Mouse (Mus musculus) kidney, adult 9 months (tissue): ENCODE data around the gene Gdf2.
A peak's percentile ranks its signal among the peaks of the same experiment; 100 is the strongest.

Source experiments
- DNase-seq: peaks from one replicate; pipeline ENCODE4 v3.0.0; 2022

Gene Gdf2

GRCm38 (mm10) chr14:33940739-33941138, at the start of gene Gdf2:
Gdf2 (plus strand) TSS chr14:33941039.
- DNase-seq = no peak

- peak; percentile 65 for DNase-seq
Measured at GRCm38 (mm10) chr14:33891507-33891906, 49.3 kb upstream of the Gdf2 start.

GRCm38 (mm10) chr14:33895777-33896176, 45.1 kb upstream of the Gdf2 start:
- DNase-seq = no peak

GRCm38 (mm10) chr14:33896628-33897300, 44.1 kb upstream of the Gdf2 start:
- no peak for DNase-seq

GRCm38 (mm10) chr14:33902783-33903182, 38.1 kb upstream of the Gdf2 start:
- DNase-seq = no peak

- no peak for DNase-seq
Measured at GRCm38 (mm10) chr14:33903199-33903598, 37.6 kb upstream of the Gdf2 start.

GRCm38 (mm10) chr14:33904851-33905250, 36.0 kb upstream of the Gdf2 start:
- DNase-seq = no peak

GRCm38 (mm10) chr14:33913727-33914126, 27.1 kb upstream of the Gdf2 start:
- DNase-seq = peak; percentile 77

- DNase-seq = no peak
Measured at GRCm38 (mm10) chr14:33914206-33914605, 26.6 kb upstream of the Gdf2 start.

- DNase-seq = no peak
Measured at GRCm38 (mm10) chr14:33920727-33921559, 19.9 kb upstream of the Gdf2 start.

GRCm38 (mm10) chr14:33922771-33923167, 18.1 kb upstream of the Gdf2 start:
- DNase-seq = no peak

- no peak for DNase-seq
Measured at GRCm38 (mm10) chr14:33923168-33924070, 17.4 kb upstream of the Gdf2 start, which contains the start of gene Gdf10. Gdf10 (plus strand) TSS chr14:33923587.

GRCm38 (mm10) chr14:33931853-33932252, 9.0 kb upstream of the Gdf2 start:
- DNase-seq = no peak

- DNase-seq = peak; percentile 71
Measured at GRCm38 (mm10) chr14:33932935-33933703, 7.7 kb upstream of the Gdf2 start.

GRCm38 (mm10) chr14:33933778-33934317, 7.0 kb upstream of the Gdf2 start:
- DNase-seq = peak; percentile 55

- DNase-seq = peak; percentile 54
Measured at GRCm38 (mm10) chr14:33939117-33939516, 1.7 kb upstream of the Gdf2 start.

- DNase-seq = no peak
Measured at GRCm38 (mm10) chr14:33942222-33942621, 1.4 kb downstream of the Gdf2 start.

- no peak for DNase-seq
Measured at GRCm38 (mm10) chr14:33946125-33946524, 5.3 kb downstream of the Gdf2 start.

- DNase-seq = no peak
Measured at GRCm38 (mm10) chr14:33952233-33952981, 11.6 kb downstream of the Gdf2 start.

- DNase-seq = no peak
Measured at GRCm38 (mm10) chr14:33953761-33954160, 12.9 kb downstream of the Gdf2 start, which contains the start of gene Rbp3. Rbp3 (plus strand) TSS chr14:33954003.

- DNase-seq = no peak
Measured at GRCm38 (mm10) chr14:33956055-33956454, 15.2 kb downstream of the Gdf2 start.
